Mouse (Mus musculus) kidney, postnatal 10 days (tissue): ENCODE data around the gene 1700009N14Rik.

Source experiments
- DNase-seq: peaks from one replicate; pipeline ENCODE4 v3.0.0; 2021; ENCODE audit warnings: mixed read lengths

The 1700009N14Rik gene

GRCm38 (mm10) chr4:39450069-39450468 lies at the start of gene 1700009N14Rik:
1700009N14Rik (plus strand) TSS chr4:39450295.
- DNase-seq = no peak

GRCm38 (mm10) chr4:39437870-39438367 lies 12.2 kb upstream of the 1700009N14Rik start:
- no peak for DNase-seq

DNA sequence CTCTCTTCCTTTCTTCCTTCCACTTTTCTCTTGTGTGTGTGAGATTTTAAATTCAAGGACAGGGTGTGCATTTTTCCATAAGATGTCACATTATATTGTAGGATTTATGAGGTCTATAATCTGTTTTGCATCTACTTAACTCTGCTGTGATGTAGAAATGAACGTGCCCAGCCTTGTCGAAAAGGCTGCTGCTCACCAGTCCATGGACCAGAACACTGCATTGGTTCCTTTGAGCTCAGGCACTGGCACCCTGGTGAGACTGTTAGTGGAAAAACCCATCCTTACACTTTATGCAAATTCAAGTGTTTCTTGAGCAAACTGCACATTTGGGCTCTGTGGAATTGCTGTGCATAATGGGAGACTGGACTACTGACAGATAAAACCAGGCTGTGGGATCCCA lies 24.2 kb downstream of the 1700009N14Rik start:
- no peak for DNase-seq

- DNase-seq = no peak
Observed at GRCm38 (mm10) chr4:39486393-39486792, 36.3 kb downstream of the 1700009N14Rik start.

GRCm38 (mm10) chr4:39493596-39493995 lies 43.5 kb downstream of the 1700009N14Rik start:
- no peak for DNase-seq

GRCm38 (mm10) chr4:39495875-39496274 lies 45.8 kb downstream of the 1700009N14Rik start:
- no peak for DNase-seq
